Mouse (Mus musculus) right cerebral cortex, postnatal 14 days (tissue): ENCODE measurements around the gene Dync1li1.
"Not testable (repeated sequence)": the region's sequence is repeated elsewhere in the genome, so short reads cannot be mapped to it uniquely, and the experiment has no call there.

Experiments used
- DNase-seq: peaks from one replicate; pipeline ENCODE4 v3.0.0; 2022

Gene Dync1li1

DNA sequence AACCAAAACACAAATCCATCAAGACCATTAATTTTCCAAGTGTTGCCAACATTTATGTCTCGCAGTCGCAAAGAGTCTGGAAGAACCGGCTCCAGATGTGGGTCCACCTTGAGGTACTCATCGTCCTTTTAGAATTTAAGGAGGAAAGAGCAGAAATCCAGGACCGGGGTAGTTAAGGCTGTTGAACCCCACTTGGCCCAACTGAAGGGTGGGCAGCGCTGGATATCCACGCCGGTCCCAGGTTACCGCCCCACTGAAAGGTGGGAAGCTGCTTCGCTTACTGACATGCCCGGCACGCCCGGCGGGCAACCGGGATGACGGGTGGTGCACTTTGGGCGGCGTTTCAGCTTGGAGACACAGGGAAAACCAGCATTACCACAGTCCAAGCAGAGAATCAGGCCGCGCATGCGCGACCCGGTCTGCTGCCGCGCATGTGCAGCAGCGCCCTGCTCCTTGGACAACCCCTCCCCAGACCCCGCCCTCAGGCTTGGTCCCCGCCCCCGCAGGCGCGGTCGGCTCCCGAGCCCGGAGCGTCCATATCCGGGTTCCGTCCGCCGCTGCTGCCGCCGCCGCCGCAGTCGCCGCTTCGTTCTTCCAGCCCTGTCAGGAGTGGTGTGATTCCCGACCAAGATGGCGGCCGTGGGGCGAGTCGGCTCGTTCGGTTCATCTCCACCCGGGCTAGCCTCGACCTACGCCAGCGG lies at the start of gene Dync1li1:
Gene Dync1li1, plus strand, starts transcription at position 539 of the 701 bp plus-strand sequence.
- DNase-seq: peak; percentile 96

- no peak for DNase-seq
Measured at GRCm38 (mm10) chr9:114639186-114639748, 49.3 kb upstream of the Dync1li1 start.

DNA sequence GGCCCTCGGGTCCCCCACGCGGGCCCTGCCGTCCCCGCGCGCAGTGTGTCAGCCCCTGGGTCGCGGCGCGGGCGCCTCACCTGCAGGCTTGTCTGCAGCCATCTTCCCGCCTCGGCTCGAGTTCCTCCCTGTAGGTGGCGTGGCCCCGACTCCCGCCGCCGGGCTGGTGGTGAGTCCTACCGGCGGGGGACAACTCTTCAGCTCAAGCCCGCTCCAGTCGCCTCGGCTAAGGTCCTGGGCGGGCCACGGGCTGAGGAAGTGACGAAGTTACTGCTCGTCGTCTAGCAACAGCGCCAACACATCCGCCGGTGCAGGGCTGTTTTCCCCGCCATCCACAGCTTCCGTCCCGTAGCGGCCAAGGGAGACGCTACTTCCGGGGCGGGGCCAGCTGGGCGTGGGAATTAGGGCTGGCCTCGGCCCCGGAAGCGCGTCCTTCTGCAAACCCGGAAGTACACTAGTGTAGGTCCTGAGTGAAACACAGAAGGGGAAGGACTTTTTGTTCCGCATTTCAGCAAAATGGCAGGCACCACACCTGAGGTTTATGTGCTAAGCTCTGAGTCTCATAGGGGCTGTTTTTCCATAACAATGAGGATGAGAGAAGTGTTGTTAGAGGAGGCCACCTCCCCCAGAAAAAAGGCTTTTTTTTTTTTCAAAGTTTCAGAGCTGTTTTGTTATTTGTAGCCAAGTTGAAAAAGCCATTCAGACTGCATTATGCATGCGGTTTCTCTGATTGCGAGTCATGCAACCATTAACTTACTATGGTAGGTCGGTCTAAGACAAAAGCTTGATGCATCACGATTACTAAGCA lies 48.5 kb upstream of the Dync1li1 start, which contains the start of gene Cnot10:
Gene Cnot10, minus strand, starts transcription at position 346 of the 808 bp plus-strand sequence.
- DNase-seq: peak; percentile 98

- no peak for DNase-seq
Measured at GRCm38 (mm10) chr9:114646556-114647505, 41.8 kb upstream of the Dync1li1 start.

DNA sequence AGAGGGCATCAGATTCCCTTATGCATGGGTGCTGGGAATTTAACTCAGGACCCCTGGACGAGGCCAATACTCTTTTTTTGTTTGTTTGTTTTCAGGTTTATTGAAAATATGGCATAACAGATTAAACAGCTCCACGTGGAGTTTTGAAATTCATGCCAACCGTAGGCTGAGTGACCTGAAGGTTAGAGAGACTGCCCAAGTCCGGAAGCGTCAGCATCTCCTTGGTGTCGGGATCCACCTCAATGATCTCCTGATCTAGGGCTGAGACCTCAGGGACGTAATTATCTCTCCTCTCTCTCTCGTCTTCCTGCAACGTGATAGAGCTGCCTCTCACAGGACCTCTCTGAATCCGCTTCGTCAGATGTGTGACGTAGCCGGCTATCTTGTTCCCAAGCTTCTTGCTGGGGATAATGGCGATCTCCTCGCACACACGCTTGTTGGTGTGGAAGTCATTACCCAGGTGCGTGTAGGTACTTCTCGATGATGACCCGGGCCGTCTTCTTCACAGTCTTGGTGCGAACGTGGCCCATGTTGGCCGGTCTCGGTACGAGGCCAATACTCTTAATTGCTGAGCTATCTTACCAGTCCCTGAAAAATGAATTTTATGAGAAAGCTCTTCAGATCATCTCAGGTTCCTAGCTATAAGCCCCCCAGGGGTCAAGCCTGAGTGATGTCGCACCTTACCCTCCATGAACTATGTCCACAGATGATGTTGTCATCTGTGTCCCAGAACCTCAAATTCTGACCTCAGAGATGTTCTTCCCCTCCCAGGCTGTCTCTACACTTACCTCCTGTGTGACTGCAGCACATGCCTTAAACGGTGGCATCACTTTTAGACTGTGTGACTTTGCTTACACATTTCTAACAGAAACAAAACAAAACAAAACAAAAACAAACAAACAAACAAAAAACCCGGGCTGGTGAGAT lies 40.8 kb upstream of the Dync1li1 start:
- DNase-seq: no peak

GRCm38 (mm10) chr9:114648472-114648871 lies 40.1 kb upstream of the Dync1li1 start:
- DNase-seq: not testable (repeated sequence)

- DNase-seq: no peak
Measured at GRCm38 (mm10) chr9:114649371-114649770, 39.2 kb upstream of the Dync1li1 start.

GRCm38 (mm10) chr9:114650938-114651634 lies 37.5 kb upstream of the Dync1li1 start:
- DNase-seq: no peak

DNA sequence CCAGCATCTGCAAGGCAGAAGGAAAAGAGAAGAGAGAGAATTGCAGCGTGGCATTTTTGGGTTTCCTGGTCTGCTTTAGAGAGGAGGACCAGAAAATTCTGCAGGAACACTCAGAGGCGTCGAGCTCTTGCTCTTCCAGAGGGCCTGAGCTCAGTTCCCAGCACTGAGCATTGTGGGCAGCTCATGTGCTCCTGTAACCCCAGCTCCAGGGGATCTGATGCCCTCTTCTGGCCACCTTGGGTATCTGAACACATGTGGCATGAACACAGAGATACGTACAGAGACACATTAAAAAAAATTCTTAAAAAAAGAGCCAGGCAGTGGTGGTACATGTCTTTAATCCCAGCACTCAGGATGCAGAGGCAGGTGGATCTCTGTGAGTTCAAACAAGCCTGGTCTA lies 33.2 kb upstream of the Dync1li1 start:
- DNase-seq: no peak

GRCm38 (mm10) chr9:114656701-114657100 lies 31.9 kb upstream of the Dync1li1 start:
- DNase-seq: no peak

DNA sequence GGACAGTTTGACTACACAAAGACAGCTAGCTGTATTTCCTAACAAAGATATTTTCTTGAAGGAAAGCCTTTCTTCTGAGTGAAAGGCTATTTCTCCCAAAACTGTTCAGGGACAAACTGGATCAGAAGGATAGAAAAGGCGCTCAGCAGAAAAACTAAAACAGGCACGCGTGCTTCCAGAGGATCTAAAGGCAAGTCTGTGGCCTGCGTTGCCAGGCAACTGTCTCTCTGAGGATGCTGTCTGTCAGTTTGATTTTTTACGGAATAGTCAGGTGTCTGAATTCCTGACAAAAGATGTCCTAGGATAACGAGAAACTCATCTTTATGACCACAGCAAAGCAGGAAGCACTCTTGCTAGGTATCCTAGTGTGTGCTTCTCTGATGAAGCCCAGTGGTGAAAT lies 28.1 kb upstream of the Dync1li1 start:
- no peak for DNase-seq

- no peak for DNase-seq
Measured at GRCm38 (mm10) chr9:114660983-114661382, 27.6 kb upstream of the Dync1li1 start.

DNA sequence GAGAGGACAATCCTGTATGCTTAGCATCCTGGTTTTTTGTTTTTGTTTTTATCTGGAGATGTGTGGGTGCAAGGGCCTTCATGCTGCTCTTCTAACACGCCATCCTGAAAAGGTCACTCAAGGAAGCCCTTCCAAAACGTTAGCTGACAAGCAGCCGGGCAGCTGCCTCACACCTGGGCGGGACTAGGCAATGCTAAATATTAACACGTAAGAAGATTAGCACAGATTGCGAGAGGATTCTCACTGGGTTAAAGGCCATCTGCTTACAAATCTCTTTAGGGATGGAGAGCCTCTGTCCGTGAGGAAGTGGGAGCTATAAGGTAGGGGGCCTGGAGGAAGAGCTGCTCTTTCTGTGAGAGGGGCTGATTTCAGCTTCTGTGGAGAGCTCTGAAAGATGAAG lies 26.6 kb upstream of the Dync1li1 start:
- DNase-seq: no peak

GRCm38 (mm10) chr9:114663782-114664181 lies 24.8 kb upstream of the Dync1li1 start:
- no peak for DNase-seq

DNA sequence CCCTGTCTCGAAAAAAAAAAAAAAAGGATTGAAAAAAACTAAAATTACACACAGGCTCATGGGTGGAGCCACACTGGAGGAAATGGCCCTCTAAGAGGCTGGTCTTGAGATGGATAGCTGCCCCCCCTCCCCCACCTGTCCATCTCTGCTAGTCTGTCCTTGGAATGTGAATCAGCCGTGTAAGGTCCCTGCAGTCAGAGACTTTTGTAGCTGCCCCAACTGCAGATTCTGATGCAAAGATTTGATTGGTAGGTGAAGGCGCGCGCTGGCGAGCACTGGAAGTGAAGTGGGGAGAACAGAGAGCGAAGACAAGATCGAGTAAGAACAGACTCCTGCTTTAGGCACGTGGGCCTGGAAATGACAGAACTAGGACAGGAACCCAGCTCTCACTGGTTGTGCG lies 21.7 kb upstream of the Dync1li1 start:
- DNase-seq: no peak

DNA sequence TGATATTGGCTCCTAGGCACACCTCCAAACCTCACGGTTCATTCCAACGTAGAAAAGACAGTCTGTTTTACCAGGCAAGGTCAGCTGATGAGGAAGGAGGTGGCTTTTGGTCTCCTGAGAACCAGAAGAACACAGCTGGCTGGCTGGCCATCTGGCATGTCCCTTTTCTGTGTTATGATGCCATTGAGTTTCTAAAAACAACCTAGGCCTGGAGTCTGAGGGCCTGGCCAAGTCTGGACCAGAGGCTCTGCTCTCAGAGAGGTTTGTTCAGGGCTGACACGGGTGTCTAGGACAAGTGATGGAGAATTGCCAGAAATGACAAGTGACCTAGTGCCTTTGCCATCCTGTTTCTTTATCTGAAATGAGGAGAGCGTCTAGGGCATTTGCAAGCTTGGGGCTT lies 20.5 kb upstream of the Dync1li1 start:
- DNase-seq: no peak

- DNase-seq: no peak
Measured at GRCm38 (mm10) chr9:114669011-114669410, 19.6 kb upstream of the Dync1li1 start.

DNA sequence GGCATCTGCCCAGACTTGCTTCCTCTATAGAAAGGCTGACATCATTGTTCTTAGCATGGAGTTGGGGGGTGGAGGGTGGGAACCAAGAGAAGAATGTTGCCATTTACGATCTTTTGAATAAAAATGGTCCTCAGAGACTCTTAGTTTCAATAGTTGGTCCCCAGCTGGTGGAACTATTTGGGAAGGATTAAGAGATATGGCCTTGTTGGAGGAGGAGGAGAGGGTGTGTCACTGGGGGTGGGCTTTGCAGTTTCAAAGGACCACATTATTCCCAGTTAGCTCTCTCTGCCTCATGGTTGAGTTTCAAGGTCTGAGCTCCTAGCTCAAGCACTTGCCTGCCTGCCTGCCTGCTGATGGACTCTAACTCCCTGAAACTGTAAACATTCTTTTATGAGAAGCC lies 16.6 kb upstream of the Dync1li1 start:
- DNase-seq: no peak

- DNase-seq: peak; percentile 22
Measured at GRCm38 (mm10) chr9:114672703-114673561, 15.7 kb upstream of the Dync1li1 start.

DNA sequence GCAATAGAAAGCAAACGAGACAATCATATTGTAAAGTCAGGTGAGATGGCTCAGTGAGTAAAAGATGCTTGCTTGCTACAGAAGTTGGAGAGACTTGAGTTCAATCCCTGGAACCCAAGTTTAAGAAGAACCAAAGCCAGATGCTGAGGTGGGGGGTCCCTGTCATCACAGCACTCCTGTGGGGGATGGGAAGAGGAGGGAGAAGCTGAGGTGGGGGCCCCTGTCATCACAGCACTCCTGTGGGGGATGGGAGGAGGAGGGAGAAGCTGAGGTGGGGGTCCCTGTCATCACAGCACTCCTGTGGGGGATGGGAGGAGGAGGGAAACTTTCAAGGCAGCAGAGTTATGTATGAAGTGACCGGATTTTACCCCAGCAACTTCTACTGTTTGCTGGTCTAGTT lies 15.0 kb upstream of the Dync1li1 start:
- DNase-seq: no peak
